26 mouse cellular contexts compared by ENCODE assay signal in the genomic region with DNA sequence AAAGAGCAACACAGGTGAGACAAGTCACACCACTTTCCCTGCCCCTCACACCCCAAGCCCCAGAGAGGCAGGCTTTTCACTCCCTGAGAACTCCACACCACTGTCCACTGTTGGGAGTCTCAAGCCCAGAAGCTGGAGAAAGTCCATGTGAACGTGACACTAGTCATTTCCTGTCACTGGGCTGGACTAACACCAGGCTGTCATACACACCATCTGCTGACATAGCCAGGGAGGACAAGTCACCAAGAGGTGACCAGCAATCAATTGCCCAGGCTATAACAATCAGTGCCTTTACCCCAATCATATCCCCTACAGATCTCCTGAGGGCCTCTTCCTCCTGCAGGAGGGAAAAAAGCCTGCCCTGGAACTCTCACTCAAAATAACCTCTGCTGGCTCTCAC. TPM values are rescaled to one million over a fixed set of nuclear protein-coding genes. Genes with fewer than 3 reads are reported as not detected.
DNase-seq lines count a peak whose midpoint lies in the region; ATAC-seq and TF ChIP-seq lines count a peak whose summit lies in the region.
"Had no signal": no experiment of that assay in that cellular context is flagged by ENCODE, and none has a peak within 500 bp of the region (broad histone marks: within the 10 kb centered on the region; RNA-seq: fewer than 3 reads in every experiment).

No protein-coding gene starts in this region.

- H3K36me3 ChIP-seq in heart, embryonic 11.5 days (ENCODE audit: control insufficient read depth, insufficient read depth, low read length) = peaks cover 7% of the 10 kb centered on the region
- H3K36me3 ChIP-seq in heart, adult 2 months (ENCODE audit: control insufficient read depth, insufficient read depth, low read length) = no peaks in the 10 kb centered on the region
- peaks cover 58% of the 10 kb centered on the region for H3K36me3 ChIP-seq in megakaryocyte, embryonic 14.5 days (replicated peaks; ENCODE audit: low read length)
- no peaks in the 10 kb centered on the region for H3K36me3 ChIP-seq in liver, embryonic 16.5 days (ENCODE audit: control insufficient read depth, insufficient read depth)

- no peaks in the 10 kb centered on the region for H3K79me2 ChIP-seq in heart, adult 2 months (replicated peaks; ENCODE audit: control insufficient read depth, insufficient read depth, low read length)

- H3K27me3 ChIP-seq in heart, embryonic 11.5 days (ENCODE audit: control insufficient read depth, insufficient read depth, low read length) = no peaks in the 10 kb centered on the region
- no peaks in the 10 kb centered on the region for H3K27me3 ChIP-seq in heart, adult 2 months (ENCODE audit: control insufficient read depth, insufficient read depth, low read length)
- no peaks in the 10 kb centered on the region for H3K27me3 ChIP-seq in megakaryocyte, embryonic 14.5 days (replicated peaks)
- H3K27me3 ChIP-seq in liver, embryonic 16.5 days (ENCODE audit: control insufficient read depth, insufficient read depth, low read depth, low read length) = no peaks in the 10 kb centered on the region
- H3K27me3 ChIP-seq: embryonic facial prominence, embryonic 12.5 days; forebrain, embryonic 15.5 days; neural tube, embryonic 12.5 days had no signal

- ATAC-seq in heart, embryonic 11.5 days (replicated peaks; ENCODE audit: insufficient number of reproducible peaks, low FRiP score, low TSS enrichment) = no peak
- ATAC-seq in megakaryocyte, adult 5-6 weeks (ENCODE audit: poor library complexity, severe bottlenecking) = no peak
- ATAC-seq in liver, embryonic 16.5 days (ENCODE audit: low read depth) = no peak
- ATAC-seq: forebrain, embryonic 15.5 days had no signal

- no peak for DNase-seq in heart, adult 2 months
- DNase-seq in urinary bladder, postnatal 14 days (ENCODE audit: low spot score) = no peak
- DNase-seq in cerebellum, adult 11-12 months = no peak
- DNase-seq: cerebellum, adult 9-11 months; gastrocnemius, postnatal 36 days; kidney, postnatal 4 days; layer of hippocampus, adult 9-11 months; lung, adult 2 months had no signal

- H3K9ac ChIP-seq in heart, embryonic 11.5 days (ENCODE audit: low read depth, low read length) = peak overlapping the region; percentile 34; the same call in 1 of the 2 replicates
- no peak overlapping the region for H3K9ac ChIP-seq in heart, adult 2 months (ENCODE audit: low read depth, low read length)
- H3K9ac ChIP-seq in liver, embryonic 16.5 days (ENCODE audit: low read depth, low read length) = peak overlapping the region; percentile 46
- H3K9ac ChIP-seq: embryonic facial prominence, embryonic 12.5 days; forebrain, embryonic 15.5 days; hindbrain, embryonic 14.5 days; neural tube, embryonic 12.5 days had no signal

- no peak for TF ChIP-seq POLR2A in heart, adult 2 months (IDR thresholded peaks at IDR 0.05; ENCODE audit: insufficient read depth, low read depth, low read length)
- TF ChIP-seq POLR2A in bone marrow, adult 2 months (IDR thresholded peaks at IDR 0.05; ENCODE audit: borderline replicate concordance, control insufficient read depth, low read depth, low read length) = no peak

- no peak for TF ChIP-seq CTCF in heart, adult 2 months (IDR thresholded peaks at IDR 0.05)
- TF ChIP-seq CTCF in bone marrow, adult 2 months (IDR thresholded peaks at IDR 0.05; ENCODE audit: control insufficient read depth, insufficient read depth, low read length) = no peak

- 35% methylated on average over 1 of the region's 1 CpGs for WGBS in heart, embryonic 11.5 days (ENCODE audit: insufficient replicate concordance)
- WGBS in heart, adult 2 months = 30% methylated on average over 1 of the region's 1 CpGs
- WGBS in bone marrow, adult 2 months = 33% methylated on average over 1 of the region's 1 CpGs
- 16% methylated on average over 1 of the region's 1 CpGs for WGBS in liver, embryonic 16.5 days (ENCODE audit: insufficient replicate concordance)

- H3K4me2 ChIP-seq in heart, embryonic 11.5 days = peak overlapping the region; percentile 81
- peak overlapping the region; percentile 86 for H3K4me2 ChIP-seq in liver, embryonic 16.5 days (ENCODE audit: low read depth, low read length)
- H3K4me2 ChIP-seq: embryonic facial prominence, embryonic 12.5 days; forebrain, embryonic 15.5 days; hindbrain, embryonic 14.5 days had no signal

- H3K9me3 ChIP-seq in heart, embryonic 11.5 days (replicated peaks; ENCODE audit: control insufficient read depth, low read length) = no peaks in the 10 kb centered on the region
- no peaks in the 10 kb centered on the region for H3K9me3 ChIP-seq in megakaryocyte, embryonic 14.5 days
- H3K9me3 ChIP-seq in liver, embryonic 16.5 days (replicated peaks; ENCODE audit: control insufficient read depth, low read length) = no peaks in the 10 kb centered on the region
- H3K9me3 ChIP-seq: embryonic facial prominence, embryonic 12.5 days; forebrain, embryonic 15.5 days; limb, embryonic 10.5 days; neural tube, embryonic 12.5 days had no signal

- TF ChIP-seq EP300 in heart, adult 2 months (IDR thresholded peaks at IDR 0.05; ENCODE audit: insufficient read depth, low read depth, low read length) = no peak

- H3K4me1 ChIP-seq in heart, embryonic 11.5 days (ENCODE audit: control insufficient read depth, insufficient read depth, low read length) = peaks cover 80% of the 10 kb centered on the region
- H3K4me1 ChIP-seq in heart, adult 2 months (ENCODE audit: control insufficient read depth, insufficient read depth, low read length) = peaks cover 10% of the 10 kb centered on the region
- peaks cover 90% of the 10 kb centered on the region for H3K4me1 ChIP-seq in megakaryocyte, embryonic 14.5 days
- peaks cover 6% of the 10 kb centered on the region for H3K4me1 ChIP-seq in bone marrow, adult 2 months (ENCODE audit: control insufficient read depth, insufficient read depth, low read length)
- peaks cover 87% of the 10 kb centered on the region for H3K4me1 ChIP-seq in liver, embryonic 16.5 days (ENCODE audit: control insufficient read depth, low read depth, low read length)

- peak overlapping the region; percentile 22; the same call in 1 of the 2 replicates for H3K27ac ChIP-seq in heart, embryonic 11.5 days (ENCODE audit: low read depth, low read length)
- no peak overlapping the region for H3K27ac ChIP-seq in heart, adult 2 months
- H3K27ac ChIP-seq in bone marrow, adult 2 months (ENCODE audit: control insufficient read depth, insufficient read depth, low read depth, low read length, poor library complexity) = peak overlapping the region; percentile 65
- H3K27ac ChIP-seq in liver, embryonic 16.5 days (ENCODE audit: low read length) = peak overlapping the region; percentile 99
- H3K27ac ChIP-seq: embryonic facial prominence, embryonic 12.5 days; forebrain, embryonic 15.5 days; hindbrain, embryonic 14.5 days; left cerebral cortex, adult 2 months; limb, embryonic 10.5 days; neural tube, embryonic 12.5 days had no signal

- H3K4me3 ChIP-seq in heart, embryonic 11.5 days (ENCODE audit: low read depth, low read length) = 0 out of 2 replicates have a peak overlapping the region, but pooled peaks have one; percentile 3
- H3K4me3 ChIP-seq in heart, adult 2 months = no peak overlapping the region
- peak overlapping the region; percentile 93 for H3K4me3 ChIP-seq in megakaryocyte, embryonic 14.5 days (replicated peaks)
- H3K4me3 ChIP-seq in bone marrow, adult 2 months (replicated peaks; ENCODE audit: control insufficient read depth, low read depth, low read length) = peak overlapping the region; percentile 13
- H3K4me3 ChIP-seq in liver, embryonic 16.5 days (ENCODE audit: low read depth, low read length) = peak overlapping the region; percentile 28
- H3K4me3 ChIP-seq: embryonic facial prominence, embryonic 12.5 days; forebrain, embryonic 15.5 days; left cerebral cortex, adult 2 months; neural tube, embryonic 12.5 days had no signal

- intact Hi-C loops in heart, adult 2 months (cut with DNase I) = no loop called here

RNA-seq across cellular contexts. Expression of a gene that starts 3.0 kb away (rescaled TPM):
- 9.6 and 15.0 TPM in 2 replicates for polyA plus RNA-seq in heart, embryonic 11.5 days (2014; fragmentation: Nextera tagmentation; extraction: Ambion mirVana)
- 10 to 100 TPM; 40.2 to 40.9 TPM for total RNA-seq in heart, adult 2 months (2021)
- 61.2 and 63.8 TPM in 2 replicates for polyA plus RNA-seq in heart, adult 2 months (2012; rRNA removed)
- polyA plus RNA-seq in megakaryocyte, embryonic 14.5 days (2012; ENCODE audit: insufficient read depth, low replicate concordance) = 106 and 188 TPM in 2 replicates
- total RNA-seq in megakaryocyte, adult 5-6 weeks (2015) = 5.1 and 7.8 TPM in 2 replicates
- total RNA-seq in megakaryocyte, adult 5-6 weeks (2017) = 6.3 and 8.8 TPM in 2 replicates
- 41.1 and 41.2 TPM in 2 replicates for polyA plus RNA-seq in bone marrow, adult 2 months (2011; ENCODE audit: insufficient read depth, insufficient read length, low replicate concordance, missing spikeins)
- polyA plus RNA-seq in liver, embryonic 16.5 days (2015; fragmentation: Nextera tagmentation; extraction: Ambion mirVana) = 36.6 and 38.4 TPM in 2 replicates

RNA-seq across cellular contexts. Expression of a gene that starts 13.9 kb away (rescaled TPM):
- polyA plus RNA-seq in heart, embryonic 11.5 days (2014; fragmentation: Nextera tagmentation; extraction: Ambion mirVana) = not detected in 2 replicates
- not detected for total RNA-seq in heart, adult 2 months (2021)
- not detected in 2 replicates for polyA plus RNA-seq in heart, adult 2 months (2012; rRNA removed)
- polyA plus RNA-seq in megakaryocyte, embryonic 14.5 days (2012; ENCODE audit: insufficient read depth, low replicate concordance) = not detected in 2 replicates
- not detected in 2 replicates for total RNA-seq in megakaryocyte, adult 5-6 weeks (2015)
- total RNA-seq in megakaryocyte, adult 5-6 weeks (2017) = not detected in 2 replicates
- polyA plus RNA-seq in bone marrow, adult 2 months (2011; ENCODE audit: insufficient read depth, insufficient read length, low replicate concordance, missing spikeins) = not detected in 2 replicates
- polyA plus RNA-seq in liver, embryonic 16.5 days (2015; fragmentation: Nextera tagmentation; extraction: Ambion mirVana) = not detected in 2 replicates
- total RNA-seq: adrenal gland, adult 18-20 months; adrenal gland, postnatal 4 days; CH12.LX; gastrocnemius, postnatal 36 days; left cerebral cortex, adult 2 months had no signal
- polyA plus RNA-seq: embryonic facial prominence, embryonic 12.5 days; forebrain, embryonic 15.5 days; heart, postnatal 0 days; hindbrain, embryonic 14.5 days; intestine, embryonic 14.5 days; kidney, embryonic 14.5 days; limb, embryonic 10.5 days; lung, adult 2 months; neural tube, embryonic 12.5 days; stomach, embryonic 14.5 days had no signal

RNA-seq across cellular contexts. Expression of a gene that starts 33.2 kb away (rescaled TPM):
- polyA plus RNA-seq in heart, embryonic 11.5 days (2014; fragmentation: Nextera tagmentation; extraction: Ambion mirVana) = 0.33 and 0.62 TPM in 2 replicates
- not detected for total RNA-seq in heart, adult 2 months (2021)
- 0.23 TPM in 1 of 2 replicates, not detected in the other for polyA plus RNA-seq in heart, adult 2 months (2012; rRNA removed)
- polyA plus RNA-seq in megakaryocyte, embryonic 14.5 days (2012; ENCODE audit: insufficient read depth, low replicate concordance) = 0.08 TPM in 1 of 2 replicates, not detected in the other
- total RNA-seq in megakaryocyte, adult 5-6 weeks (2015) = 0.34 and 5.4 TPM in 2 replicates
- 0.81 TPM in 1 of 2 replicates, not detected in the other for total RNA-seq in megakaryocyte, adult 5-6 weeks (2017)
- polyA plus RNA-seq in bone marrow, adult 2 months (2011; ENCODE audit: insufficient read depth, insufficient read length, low replicate concordance, missing spikeins) = 2.2 and 6.5 TPM in 2 replicates
- 0.60 and 0.85 TPM in 2 replicates for polyA plus RNA-seq in liver, embryonic 16.5 days (2015; fragmentation: Nextera tagmentation; extraction: Ambion mirVana)
- total RNA-seq: gastrocnemius, postnatal 36 days; left cerebral cortex, adult 2 months had no signal
- polyA plus RNA-seq: embryonic facial prominence, embryonic 12.5 days; hindbrain, embryonic 14.5 days; neural tube, embryonic 12.5 days; stomach, embryonic 14.5 days had no signal

RNA-seq across cellular contexts. Expression of a gene that starts 38.3 kb away (rescaled TPM):
- polyA plus RNA-seq in heart, embryonic 11.5 days (2014; fragmentation: Nextera tagmentation; extraction: Ambion mirVana) = 0.13 TPM in 1 of 2 replicates, not detected in the other
- 1 to 10 TPM in 1 of 2 experiments, under 1 TPM in 1; 0.94 to 1.5 TPM for total RNA-seq in heart, adult 2 months (2021)
- polyA plus RNA-seq in heart, adult 2 months (2012; rRNA removed) = 0.61 and 1.5 TPM in 2 replicates
- 0.47 TPM in 1 of 2 replicates, not detected in the other for polyA plus RNA-seq in megakaryocyte, embryonic 14.5 days (2012; ENCODE audit: insufficient read depth, low replicate concordance)
- 6.0 and 9.9 TPM in 2 replicates for total RNA-seq in megakaryocyte, adult 5-6 weeks (2015)
- 6.6 and 11.0 TPM in 2 replicates for total RNA-seq in megakaryocyte, adult 5-6 weeks (2017)
- polyA plus RNA-seq in bone marrow, adult 2 months (2011; ENCODE audit: insufficient read depth, insufficient read length, low replicate concordance, missing spikeins) = 13.3 and 41.7 TPM in 2 replicates
- polyA plus RNA-seq in liver, embryonic 16.5 days (2015; fragmentation: Nextera tagmentation; extraction: Ambion mirVana) = 0.19 and 0.20 TPM in 2 replicates
- polyA plus RNA-seq: limb, embryonic 10.5 days had no signal

RNA-seq across cellular contexts. Expression of a gene that starts 41.3 kb away (rescaled TPM):
- 0.34 and 0.44 TPM in 2 replicates for polyA plus RNA-seq in heart, embryonic 11.5 days (2014; fragmentation: Nextera tagmentation; extraction: Ambion mirVana)
- total RNA-seq in heart, adult 2 months (2021) = 10 to 100 TPM in 1 of 2 experiments, 1 to 10 TPM in 1; 7.9 to 10.8 TPM
- polyA plus RNA-seq in heart, adult 2 months (2012; rRNA removed) = not detected in 2 replicates
- polyA plus RNA-seq in megakaryocyte, embryonic 14.5 days (2012; ENCODE audit: insufficient read depth, low replicate concordance) = not detected in 2 replicates
- total RNA-seq in megakaryocyte, adult 5-6 weeks (2015) = 5.5 and 7.0 TPM in 2 replicates
- total RNA-seq in megakaryocyte, adult 5-6 weeks (2017) = 1.8 and 3.3 TPM in 2 replicates
- polyA plus RNA-seq in bone marrow, adult 2 months (2011; ENCODE audit: insufficient read depth, insufficient read length, low replicate concordance, missing spikeins) = 50.6 and 60.6 TPM in 2 replicates
- polyA plus RNA-seq in liver, embryonic 16.5 days (2015; fragmentation: Nextera tagmentation; extraction: Ambion mirVana) = 0.12 and 0.47 TPM in 2 replicates
- polyA plus RNA-seq: lung, adult 2 months had no signal
